Comparison of ENCODE assay signal across 13 mouse cellular contexts in the genomic region with DNA sequence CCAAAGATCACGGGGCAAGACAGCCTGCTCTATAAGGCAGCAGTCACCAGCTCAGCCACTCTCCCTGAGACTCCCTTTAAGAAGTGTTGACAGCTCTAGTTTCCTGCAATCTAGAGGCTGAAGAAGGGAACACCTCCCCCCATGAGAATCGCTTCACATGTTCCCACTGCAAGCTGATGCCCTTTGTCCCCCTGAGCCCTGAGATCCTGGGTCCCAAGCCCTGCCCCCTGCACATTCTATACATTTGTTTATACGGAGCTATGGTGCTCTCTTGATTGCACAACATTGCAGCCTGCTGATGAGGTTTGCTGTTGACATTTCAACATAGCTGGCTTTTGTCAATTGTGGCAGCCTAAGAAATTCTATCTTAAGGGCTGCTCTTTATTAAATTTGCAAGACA.
DNase-seq lines count a peak whose midpoint lies in the region; ATAC-seq and TF ChIP-seq lines count a peak whose summit lies in the region.
"Had no signal": no experiment of that assay in that cellular context is flagged by ENCODE, and none has a peak within 500 bp of the region (broad histone marks: within the 10 kb centered on the region; RNA-seq: fewer than 3 reads in every experiment).

No protein-coding gene starts in this region.

- no peak for TF ChIP-seq POLR2A in lung, adult 2 months (IDR thresholded peaks at IDR 0.05; ENCODE audit: borderline replicate concordance, extremely low read depth, low read depth, low read length)

- no peaks in the 10 kb centered on the region for H3K36me3 ChIP-seq in lung, embryonic 14.5 days (ENCODE audit: insufficient read depth)
- no peaks in the 10 kb centered on the region for H3K36me3 ChIP-seq in embryonic facial prominence, embryonic 10.5 days (replicated peaks)
- no peaks in the 10 kb centered on the region for H3K36me3 ChIP-seq in hindbrain, embryonic 13.5 days

- TF ChIP-seq CTCF in lung, embryonic 14.5 days (IDR thresholded peaks at IDR 0.05; ENCODE audit: low read depth): no peak
- no peak for TF ChIP-seq CTCF in lung, adult 2 months (IDR thresholded peaks at IDR 0.05; ENCODE audit: insufficient read depth, low read length)

- peaks cover 7% of the 10 kb centered on the region; the same call in 1 of the 2 replicates for H3K4me1 ChIP-seq in lung, embryonic 14.5 days (ENCODE audit: insufficient read depth)
- H3K4me1 ChIP-seq in lung, adult 2 months (ENCODE audit: control insufficient read depth, insufficient read depth, low read length): no peaks in the 10 kb centered on the region
- H3K4me1 ChIP-seq in embryonic facial prominence, embryonic 10.5 days: peaks cover 47% of the 10 kb centered on the region
- peaks cover 37% of the 10 kb centered on the region for H3K4me1 ChIP-seq in hindbrain, embryonic 13.5 days (replicated peaks)

- 11% methylated on average over 3 of the region's 3 CpGs for WGBS in lung, embryonic 14.5 days
- WGBS in lung, adult 2 months: 30% methylated on average over 3 of the region's 3 CpGs
- WGBS in embryonic facial prominence, embryonic 10.5 days: 27% methylated on average over 3 of the region's 3 CpGs
- 16% methylated on average over 3 of the region's 3 CpGs for WGBS in hindbrain, embryonic 13.5 days

- H3K27ac ChIP-seq in lung, embryonic 14.5 days (ENCODE audit: low read depth): peak overlapping the region; percentile 16; the same call in 1 of the 2 replicates
- H3K27ac ChIP-seq in embryonic facial prominence, embryonic 10.5 days (replicated peaks): peak overlapping the region; percentile 45; the same call in 1 of the 2 replicates
- peak overlapping the region; percentile 31; the same call in 1 of the 2 replicates for H3K27ac ChIP-seq in hindbrain, embryonic 13.5 days
- H3K27ac ChIP-seq: macrophage had no signal

- no peaks in the 10 kb centered on the region for H3K9me3 ChIP-seq in lung, embryonic 14.5 days (ENCODE audit: low read depth, low read length)
- H3K9me3 ChIP-seq in embryonic facial prominence, embryonic 10.5 days: no peaks in the 10 kb centered on the region
- H3K9me3 ChIP-seq in hindbrain, embryonic 13.5 days: no peaks in the 10 kb centered on the region

- H3K4me2 ChIP-seq in lung, embryonic 14.5 days: no peak overlapping the region
- no peak overlapping the region for H3K4me2 ChIP-seq in hindbrain, embryonic 13.5 days

- H3K4me3 ChIP-seq in lung, embryonic 14.5 days (ENCODE audit: low read depth, low read length): no peak overlapping the region
- H3K4me3 ChIP-seq in lung, adult 2 months (replicated peaks; ENCODE audit: extremely low read depth, low read depth, low read length): no peak overlapping the region
- no peak overlapping the region for H3K4me3 ChIP-seq in embryonic facial prominence, embryonic 10.5 days
- H3K4me3 ChIP-seq in hindbrain, embryonic 13.5 days: no peak overlapping the region

- ATAC-seq in lung, embryonic 14.5 days (ENCODE audit: insufficient read depth): peak; percentile 80
- ATAC-seq in hindbrain, embryonic 13.5 days (ENCODE audit: low FRiP score): no peak
- no peak for ATAC-seq in erythroblast, adult 5-6 weeks (replicated peaks; ENCODE audit: low FRiP score, poor library complexity, severe bottlenecking)
- ATAC-seq: forebrain, embryonic 14.5 days had no signal

- DNase-seq in lung, embryonic 14.5 days: peak; percentile 75
- DNase-seq in lung, adult 2 months: no peak
- peak; percentile 57 for DNase-seq in embryonic facial prominence, embryonic 10.5 days (ENCODE audit: low spot score)
- peak; percentile 23 for DNase-seq in lung, postnatal 36 days
- DNase-seq in right cerebral cortex, postnatal 14 days: no peak
- DNase-seq in cerebellum, postnatal 10 days: no peak
- DNase-seq: adrenal gland, adult 8-10 months; cerebellum, adult 11 months; layer of hippocampus, adult 9-11 months had no signal

- no peaks in the 10 kb centered on the region for H3K27me3 ChIP-seq in lung, embryonic 14.5 days (ENCODE audit: insufficient read depth, low read length)
- H3K27me3 ChIP-seq in embryonic facial prominence, embryonic 10.5 days (replicated peaks; ENCODE audit: low read depth, poor library complexity, severe bottlenecking): no peaks in the 10 kb centered on the region
- H3K27me3 ChIP-seq in hindbrain, embryonic 13.5 days: no peaks in the 10 kb centered on the region

- no peak overlapping the region for H3K9ac ChIP-seq in lung, embryonic 14.5 days
- H3K9ac ChIP-seq in hindbrain, embryonic 13.5 days: no peak overlapping the region

Comparison
In these comparisons a context has a peak if more than half of its experiments do, and no peak if none do; other contexts are left out.
1. DNase-seq: peak in lung, embryonic 14.5 days (single experiment), embryonic facial prominence, embryonic 10.5 days (single experiment) and lung, postnatal 36 days (single experiment); none in lung, adult 2 months (single experiment), right cerebral cortex, postnatal 14 days (single experiment) and cerebellum, postnatal 10 days (0 of 2).
2. Peak in every context shown above with its lines, with median percentiles within 50 percentile points of each other: H3K27ac ChIP-seq.